Mouse (Mus musculus): ENCODE data around the gene Dctn3.
"Not testable (repeated sequence)": the region's sequence is repeated elsewhere in the genome, so short reads cannot be mapped to it uniquely, and the experiment has no call there.

Gene Dctn3

GRCm38 (mm10) chr4:41737602-41738255 is 14.8 kb upstream of the Dctn3 start:
- peak; percentile 74 for DNase-seq

GRCm38 (mm10) chr4:41731052-41731765 is 8.2 kb upstream of the Dctn3 start, which contains the start of gene Arid3c:
TSS of gene Arid3c (minus strand) at chr4:41731142.
- DNase-seq = no peak

- DNase-seq = no peak
Observed at GRCm38 (mm10) chr4:41726826-41727621, 4.1 kb upstream of the Dctn3 start.

GRCm38 (mm10) chr4:41716834-41717233 is 6.1 kb downstream of the Dctn3 start:
- no peak for DNase-seq

- no peak for DNase-seq
Observed at GRCm38 (mm10) chr4:41715596-41715995, 7.4 kb downstream of the Dctn3 start.

GRCm38 (mm10) chr4:41715082-41715481 is 7.9 kb downstream of the Dctn3 start:
- DNase-seq = no peak

- peak; percentile 71 for DNase-seq
Observed at GRCm38 (mm10) chr4:41714276-41714675, 8.7 kb downstream of the Dctn3 start.

GRCm38 (mm10) chr4:41713197-41714067 is 9.5 kb downstream of the Dctn3 start, which contains the start of gene Rpp25l:
TSS of gene Rpp25l (minus strand) at chr4:41713534.
- DNase-seq = peak; percentile 76

- no peak for DNase-seq
Observed at GRCm38 (mm10) chr4:41712421-41713196, 10.4 kb downstream of the Dctn3 start.

GRCm38 (mm10) chr4:41711705-41712375 is 11.1 kb downstream of the Dctn3 start:
- no peak for DNase-seq

- DNase-seq = no peak
Observed at GRCm38 (mm10) chr4:41710229-41710628, 12.7 kb downstream of the Dctn3 start.

- DNase-seq = no peak
Observed at GRCm38 (mm10) chr4:41708192-41708745, 14.7 kb downstream of the Dctn3 start.

GRCm38 (mm10) chr4:41707011-41707535 is 15.9 kb downstream of the Dctn3 start:
- DNase-seq = peak; percentile 72

- no peak for DNase-seq
Observed at GRCm38 (mm10) chr4:41705922-41706754, 16.8 kb downstream of the Dctn3 start.

GRCm38 (mm10) chr4:41704651-41705050 is 18.3 kb downstream of the Dctn3 start:
- DNase-seq = no peak

- not testable (repeated sequence) for DNase-seq
Observed at GRCm38 (mm10) chr4:41702226-41702625, 20.7 kb downstream of the Dctn3 start.

- DNase-seq = not testable (repeated sequence)
Observed at GRCm38 (mm10) chr4:41700224-41700623, 22.7 kb downstream of the Dctn3 start.

- DNase-seq = not testable (repeated sequence)
Observed at GRCm38 (mm10) chr4:41699783-41700182, 23.2 kb downstream of the Dctn3 start, which contains the start of gene Il11ra1. TSS of gene Il11ra1 (plus strand) at chr4:41699989.

GRCm38 (mm10) chr4:41698421-41699016 is 24.5 kb downstream of the Dctn3 start:
- DNase-seq = not testable (repeated sequence)
